Mouse (Mus musculus) testis, adult 2 months (tissue): ENCODE measurements around the gene Hnrnpf.

ENCODE experiments used
- CTCF ChIP-seq: fragments of 200-500 bp; IDR thresholded peaks from 2 replicates; pipeline ENCODE4 v1.5.1; 2012; ENCODE audit warnings: low read depth, mild to moderate bottlenecking, inconsistent platforms, low read length, moderate library complexity; ENCODE audit not compliant: control insufficient read depth, insufficient read depth, insufficient replicate concordance
- POLR2A ChIP-seq: fragments of 200-500 bp; IDR thresholded peaks from 2 replicates; pipeline ENCODE4 v1.6.1; 2012; ENCODE audit warnings: low read depth, mild to moderate bottlenecking, inconsistent platforms, low read length, moderate library complexity; ENCODE audit not compliant: control insufficient read depth

- TF ChIP-seq CTCF: no peak
- TF ChIP-seq POLR2A: no peak
Observed at GRCm38 (mm10) chr6:117892386-117892785, 7.7 kb upstream of the Hnrnpf start.
